Mouse (Mus musculus): ENCODE measurements around the gene Cog4. TPM values are rescaled to one million over a fixed set of nuclear protein-coding genes. Genes with fewer than 3 reads are reported as not detected.

Gene Cog4
- total and polyA plus RNA-seq, 3 experiments: 24.9 to 35.2 (median 27.5) TPM

- in situ Hi-C loops (cut with MboI; ENCODE audit: low pct_ligation_motif_present, low pct_unique_long_range_greater_than_20kb, low sequenced_read_pairs) (no loop called here), dilution Hi-C loops (cut with MboI; ENCODE audit: extremely low pct_ligation_motif_present, extremely low pct_unique_long_range_greater_than_20kb, low sequenced_read_pairs) (no loop called here)
- no peak for TF ChIP-seq USF1 (IDR thresholded peaks at IDR 0.05; ENCODE audit: low read depth, low read length)
- no peak for TF ChIP-seq TCF12 (IDR thresholded peaks at IDR 0.05; ENCODE audit: low read depth, low read length)
- TF ChIP-seq UBTF (IDR thresholded peaks at IDR 0.05; ENCODE audit: low read depth, low read length): no peak
- no peak for TF ChIP-seq SIN3A (IDR thresholded peaks at IDR 0.05; ENCODE audit: low read length)
- TF ChIP-seq ZMIZ1 (IDR thresholded peaks at IDR 0.05; ENCODE audit: low read depth, low read length): no peak
- no peak for TF ChIP-seq MAZ (IDR thresholded peaks at IDR 0.05; ENCODE audit: low read depth, low read length)
- no peak for TF ChIP-seq POLR2AphosphoS2 (IDR thresholded peaks at IDR 0.05; ENCODE audit: low read depth, low read length)
- no peak for TF ChIP-seq MAFK (IDR thresholded peaks at IDR 0.05; ENCODE audit: insufficient replicate concordance, low read length)
- no peak for TF ChIP-seq MAX (IDR thresholded peaks at IDR 0.05; ENCODE audit: low read length)
- TF ChIP-seq IRF4 (IDR thresholded peaks at IDR 0.05; ENCODE audit: low read depth, low read length): no peak
- no peak for TF ChIP-seq CHD2 (IDR thresholded peaks at IDR 0.05; ENCODE audit: low read length)
- TF ChIP-seq BHLHE40 (IDR thresholded peaks at IDR 0.05; ENCODE audit: low read depth, low read length): no peak
- TF ChIP-seq NELFE (IDR thresholded peaks at IDR 0.05; ENCODE audit: low read depth, low read length): no peak
- no peak for TF ChIP-seq JUND (conservative IDR thresholded peaks at IDR 0.05; ENCODE audit: low read depth, low read length)
- TF ChIP-seq HCFC1 (IDR thresholded peaks at IDR 0.05; ENCODE audit: low read depth, low read length): no peak
- TF ChIP-seq CHD1 (IDR thresholded peaks at IDR 0.05; ENCODE audit: low read depth, low read length): no peak
- Histone ChIP-seq H3K27me3 (replicated peaks) (peaks cover 1% of the 10 kb centered on the region), H3K9me3 (replicated peaks; ENCODE audit: low read length) (peaks cover 11% of the 10 kb centered on the region), H3K79me2 (replicated peaks; ENCODE audit: control insufficient read depth, extremely low read depth, insufficient read depth, poor library complexity, severe bottlenecking) (no peaks in the 10 kb centered on the region), H3K27ac (ENCODE audit: insufficient read depth, low read depth) (no peak overlapping the region), H3K4me3 (replicated peaks in 1 of 3; ENCODE audit: low read depth in 2 of 3, low read length in 2 of 3, poor library complexity in 1 of 3) (no peak overlapping the region), H3K4me1 (ENCODE audit: control insufficient read depth in 1 of 2, insufficient read depth in 2 of 2) (peaks cover 0 to 8% of the 10 kb centered on the region in 2 experiments; a peak in 2 of 4 replicates), H3K4me2 (ENCODE audit: insufficient read depth, low read depth, poor library complexity, severe bottlenecking) (no peak overlapping the region), H3K9ac (ENCODE audit: insufficient read depth, low read depth) (no peak overlapping the region), H3K36me3 (replicated peaks in 1 of 2; ENCODE audit: control insufficient read depth in 1 of 2, insufficient read depth in 1 of 2, low read length in 1 of 2) (no peaks in the 10 kb centered on the region)
- no peak for DNase-seq (ENCODE audit: extremely low read depth)
These were observed 49.3 kb upstream of the Cog4 start for GRCm38 (mm10) chr8:110797086-110797485.

- Histone ChIP-seq H3K36me3 (replicated peaks in 1 of 2; ENCODE audit: control insufficient read depth in 1 of 2, insufficient read depth in 1 of 2, low read length in 1 of 2) (no peaks in the 10 kb centered on the region), H3K27me3 (replicated peaks) (peaks cover 1% of the 10 kb centered on the region), H3K27ac (ENCODE audit: insufficient read depth, low read depth) (no peak overlapping the region), H3K9ac (ENCODE audit: insufficient read depth, low read depth) (no peak overlapping the region), H3K79me2 (replicated peaks; ENCODE audit: control insufficient read depth, extremely low read depth, insufficient read depth, poor library complexity, severe bottlenecking) (no peaks in the 10 kb centered on the region), H3K4me1 (ENCODE audit: control insufficient read depth in 1 of 2, insufficient read depth in 2 of 2) (peaks cover 8 to 21% of the 10 kb centered on the region in 2 experiments; a peak in 3 of 4 replicates), H3K4me3 (replicated peaks in 1 of 3; ENCODE audit: low read depth in 2 of 3, low read length in 2 of 3, poor library complexity in 1 of 3) (no peak overlapping the region), H3K9me3 (replicated peaks; ENCODE audit: low read length) (no peaks in the 10 kb centered on the region), H3K4me2 (ENCODE audit: insufficient read depth, low read depth, poor library complexity, severe bottlenecking) (no peak overlapping the region)
- no peak for DNase-seq (ENCODE audit: extremely low read depth)
- TF ChIP-seq RCOR1 (conservative IDR thresholded peaks at IDR 0.05; ENCODE audit: low read depth, low read length) (no peak), ZC3H11A (IDR thresholded peaks at IDR 0.05; ENCODE audit: low read depth, low read length) (no peak), NELFE (IDR thresholded peaks at IDR 0.05; ENCODE audit: low read depth, low read length) (no peak), MAFK (IDR thresholded peaks at IDR 0.05; ENCODE audit: insufficient replicate concordance, low read length) (no peak), GABPA (IDR thresholded peaks at IDR 0.05; ENCODE audit: insufficient replicate concordance, low read depth, low read length) (no peak), MAZ (IDR thresholded peaks at IDR 0.05; ENCODE audit: low read depth, low read length) (no peak), EP300 (IDR thresholded peaks at IDR 0.05; ENCODE audit: low read length) (no peak), CHD1 (IDR thresholded peaks at IDR 0.05; ENCODE audit: low read depth, low read length) (no peak), USF1 (IDR thresholded peaks at IDR 0.05; ENCODE audit: low read depth, low read length) (no peak), SMC3 (IDR thresholded peaks at IDR 0.05; ENCODE audit: low read depth, low read length) (no peak), JUND (conservative IDR thresholded peaks at IDR 0.05; ENCODE audit: low read depth, low read length) (no peak), JUN (IDR thresholded peaks at IDR 0.05; ENCODE audit: insufficient read depth, low read depth, low read length) (no peak), HCFC1 (IDR thresholded peaks at IDR 0.05; ENCODE audit: low read depth, low read length) (no peak), POLR2A (IDR thresholded peaks at IDR 0.05; ENCODE audit: low read depth, low read length) (no peak), KAT2A (IDR thresholded peaks at IDR 0.05; ENCODE audit: insufficient replicate concordance, low read length) (no peak), SIN3A (IDR thresholded peaks at IDR 0.05; ENCODE audit: low read length) (no peak), RAD21 (IDR thresholded peaks at IDR 0.05; ENCODE audit: low read depth, low read length) (no peak), MAX (IDR thresholded peaks at IDR 0.05; ENCODE audit: low read length) (no peak)
- in situ Hi-C loops (cut with MboI; ENCODE audit: low pct_ligation_motif_present, low pct_unique_long_range_greater_than_20kb, low sequenced_read_pairs): no loop called here
- dilution Hi-C loops (cut with MboI; ENCODE audit: extremely low pct_ligation_motif_present, extremely low pct_unique_long_range_greater_than_20kb, low sequenced_read_pairs): no loop called here
These were observed 43.4 kb upstream of the Cog4 start for GRCm38 (mm10) chr8:110802988-110803387.
